Mouse (Mus musculus) splenic B cell, adult 2 months (primary cell): ENCODE measurements around the gene Gm17662.

Experiments used
- DNase-seq: peaks from one replicate; pipeline ENCODE4 v3.0.0-alpha.2; 2011; ENCODE audit warnings: low read depth, low spot score
- H3K27me3 ChIP-seq: 2 replicates; pipeline ENCODE4 v1.6.1; 2012; ENCODE audit warnings: mild to moderate bottlenecking, low read length, moderate library complexity, mixed read lengths; ENCODE audit not compliant: control insufficient read depth, poor library complexity, insufficient read depth, severe bottlenecking
- H3K36me3 ChIP-seq: 2 replicates; pipeline ENCODE4 v1.6.1; 2012; ENCODE audit warnings: mild to moderate bottlenecking, low read length, moderate library complexity, mixed read lengths; ENCODE audit not compliant: control insufficient read depth, poor library complexity, insufficient read depth, severe bottlenecking

The Gm17662 gene

GRCm38 (mm10) chr4:104857029-104857428 is at the start of gene Gm17662:
TSS of gene Gm17662 (plus strand) at chr4:104857329.
- no peak for DNase-seq
- Histone ChIP-seq H3K36me3 (no peaks in the 10 kb centered on the region), H3K27me3 (no peaks in the 10 kb centered on the region)

- Histone ChIP-seq H3K27me3 (no peaks in the 10 kb centered on the region), H3K36me3 (no peaks in the 10 kb centered on the region)
- DNase-seq: no peak
Measured at GRCm38 (mm10) chr4:104810710-104811286, 46.3 kb upstream of the Gm17662 start.

- Histone ChIP-seq H3K36me3 (no peaks in the 10 kb centered on the region), H3K27me3 (no peaks in the 10 kb centered on the region)
- no peak for DNase-seq
Measured at GRCm38 (mm10) chr4:104813617-104814016, 43.5 kb upstream of the Gm17662 start.

- H3K27me3 ChIP-seq: no peaks in the 10 kb centered on the region
- H3K36me3 ChIP-seq: no peaks in the 10 kb centered on the region
- no peak for DNase-seq
Measured at GRCm38 (mm10) chr4:104816519-104817232, 40.5 kb upstream of the Gm17662 start.

- H3K36me3 ChIP-seq: no peaks in the 10 kb centered on the region
Measured at GRCm38 (mm10) chr4:104817509-104817908, 39.6 kb upstream of the Gm17662 start.

GRCm38 (mm10) chr4:104818986-104819385 is 38.1 kb upstream of the Gm17662 start:
- no peaks in the 10 kb centered on the region for H3K36me3 ChIP-seq

More at GRCm38 (mm10) chr4:104817509-104817908, 39.6 kb upstream of the Gm17662 start:
- no peaks in the 10 kb centered on the region for H3K27me3 ChIP-seq
- DNase-seq: no peak

GRCm38 (mm10) chr4:104819891-104820290 is 37.2 kb upstream of the Gm17662 start:
- no peaks in the 10 kb centered on the region for H3K27me3 ChIP-seq
- no peak for DNase-seq
- no peaks in the 10 kb centered on the region for H3K36me3 ChIP-seq

More at GRCm38 (mm10) chr4:104818986-104819385, 38.1 kb upstream of the Gm17662 start:
- no peaks in the 10 kb centered on the region for H3K27me3 ChIP-seq
- no peak for DNase-seq

- Histone ChIP-seq H3K27me3 (no peaks in the 10 kb centered on the region), H3K36me3 (no peaks in the 10 kb centered on the region)
- no peak for DNase-seq
Measured at GRCm38 (mm10) chr4:104823597-104824101, 33.5 kb upstream of the Gm17662 start.

- no peak for DNase-seq
- H3K27me3 ChIP-seq: no peaks in the 10 kb centered on the region
- no peaks in the 10 kb centered on the region for H3K36me3 ChIP-seq
Measured at GRCm38 (mm10) chr4:104824381-104825077, 32.6 kb upstream of the Gm17662 start.

- DNase-seq: no peak
- H3K27me3 ChIP-seq: no peaks in the 10 kb centered on the region
- no peaks in the 10 kb centered on the region for H3K36me3 ChIP-seq
Measured at GRCm38 (mm10) chr4:104828939-104829338, 28.2 kb upstream of the Gm17662 start.

GRCm38 (mm10) chr4:104835096-104835495 is 22.0 kb upstream of the Gm17662 start:
- no peak for DNase-seq

GRCm38 (mm10) chr4:104838342-104838741 is 18.8 kb upstream of the Gm17662 start:
- no peaks in the 10 kb centered on the region for H3K27me3 ChIP-seq
- DNase-seq: no peak
- no peaks in the 10 kb centered on the region for H3K36me3 ChIP-seq

More at GRCm38 (mm10) chr4:104835096-104835495, 22.0 kb upstream of the Gm17662 start:
- H3K36me3 ChIP-seq: no peaks in the 10 kb centered on the region
- no peaks in the 10 kb centered on the region for H3K27me3 ChIP-seq

- no peak for DNase-seq
- H3K36me3 ChIP-seq: no peaks in the 10 kb centered on the region
- H3K27me3 ChIP-seq: no peaks in the 10 kb centered on the region
Measured at GRCm38 (mm10) chr4:104842204-104842603, 14.9 kb upstream of the Gm17662 start.

GRCm38 (mm10) chr4:104843546-104843945 is 13.6 kb upstream of the Gm17662 start:
- Histone ChIP-seq H3K27me3 (no peaks in the 10 kb centered on the region), H3K36me3 (no peaks in the 10 kb centered on the region)
- DNase-seq: no peak

- DNase-seq: no peak
- Histone ChIP-seq H3K36me3 (no peaks in the 10 kb centered on the region), H3K27me3 (no peaks in the 10 kb centered on the region)
Measured at GRCm38 (mm10) chr4:104855216-104855615, 1.9 kb upstream of the Gm17662 start.
